Mouse (Mus musculus) heart, postnatal 0 days (tissue): ENCODE results near the gene Slc26a9.

Experiments used
- CTCF ChIP-seq: IDR thresholded peaks from 2 replicates; pipeline ENCODE4 v1.5.1; 2016; ENCODE audit warnings: antibody characterized with exemption, control low read depth, low read depth
- EP300 ChIP-seq: IDR thresholded peaks from 2 replicates; pipeline ENCODE4 v1.6.1; 2016; ENCODE audit warnings: antibody characterized with exemption, low read depth

GRCm38 (mm10) chr1:131811393-131811792 is 67.6 kb downstream of the Slc26a9 start:
- TF ChIP-seq EP300 = no peak
- no peak for TF ChIP-seq CTCF
